8 mouse cellular contexts compared by ENCODE assay signal in genomic region chr1:38664777-38665176, GRCm38 (mm10). TPM values are rescaled to one million over a fixed set of nuclear protein-coding genes. Genes with fewer than 3 reads are reported as not detected.
DNase-seq lines count a peak whose midpoint lies in the region; ATAC-seq and TF ChIP-seq lines count a peak whose summit lies in the region.

Aff3 (minus strand) TSS chr1:38664955.

- H3K36me3 ChIP-seq in midbrain, embryonic 12.5 days, result no peaks in the 10 kb centered on the region
- no peaks in the 10 kb centered on the region for H3K36me3 ChIP-seq in midbrain, embryonic 16.5 days (ENCODE audit: control insufficient read depth, insufficient read depth, low read length)
- H3K36me3 ChIP-seq in forebrain, embryonic 13.5 days (ENCODE audit: poor library complexity, severe bottlenecking), result no peaks in the 10 kb centered on the region
- H3K36me3 ChIP-seq in limb, embryonic 14.5 days (ENCODE audit: control insufficient read depth, insufficient read depth, low read length), result no peaks in the 10 kb centered on the region
- no peaks in the 10 kb centered on the region for H3K36me3 ChIP-seq in neural tube, embryonic 14.5 days (ENCODE audit: control insufficient read depth, insufficient read depth, low read length)

- no peak for DNase-seq in limb, embryonic 14.5 days (ENCODE audit: low spot score)
- no peak for DNase-seq in urinary bladder, adult 18-20 months (ENCODE audit: low spot score in 2 of 2)
- DNase-seq in cerebellum, adult 9-11 months, result no peak
- DNase-seq in c-Kit-positive CD71-positive TER-119-positive erythroid progenitor cells, embryonic 14.5 days (ENCODE audit: low spot score), result no peak

- H3K4me3 ChIP-seq in midbrain, embryonic 12.5 days, result no peak within 1 kb of the TSS
- H3K4me3 ChIP-seq in midbrain, embryonic 16.5 days (ENCODE audit: low read depth, low read length), result no peak within 1 kb of the TSS
- no peak within 1 kb of the TSS for H3K4me3 ChIP-seq in forebrain, embryonic 13.5 days
- H3K4me3 ChIP-seq in limb, embryonic 14.5 days (replicated peaks; ENCODE audit: low read length), result no peak within 1 kb of the TSS
- no peak within 1 kb of the TSS for H3K4me3 ChIP-seq in neural tube, embryonic 14.5 days (ENCODE audit: low read depth, low read length)

- H3K4me2 ChIP-seq in midbrain, embryonic 12.5 days (replicated peaks), result no peak within 1 kb of the TSS
- no peak within 1 kb of the TSS for H3K4me2 ChIP-seq in midbrain, embryonic 16.5 days (ENCODE audit: low read length)
- H3K4me2 ChIP-seq in forebrain, embryonic 13.5 days, result no peak within 1 kb of the TSS
- no peak within 1 kb of the TSS for H3K4me2 ChIP-seq in limb, embryonic 14.5 days (replicated peaks; ENCODE audit: low read depth, low read length, severe bottlenecking)
- no peak within 1 kb of the TSS for H3K4me2 ChIP-seq in neural tube, embryonic 14.5 days (ENCODE audit: low read depth, low read length)

- no peak within 1 kb of the TSS for H3K27ac ChIP-seq in midbrain, embryonic 12.5 days (replicated peaks)
- H3K27ac ChIP-seq in midbrain, embryonic 16.5 days (ENCODE audit: low read length), result no peak within 1 kb of the TSS
- H3K27ac ChIP-seq in forebrain, embryonic 13.5 days, result no peak within 1 kb of the TSS
- H3K27ac ChIP-seq in limb, embryonic 14.5 days (replicated peaks; ENCODE audit: low read depth, low read length), result no peak within 1 kb of the TSS
- no peak within 1 kb of the TSS for H3K27ac ChIP-seq in neural tube, embryonic 14.5 days (ENCODE audit: low read depth, low read length)

- no peaks in the 10 kb centered on the region for H3K4me1 ChIP-seq in midbrain, embryonic 12.5 days
- H3K4me1 ChIP-seq in midbrain, embryonic 16.5 days (ENCODE audit: control insufficient read depth, insufficient read depth, low read length), result no peaks in the 10 kb centered on the region
- no peaks in the 10 kb centered on the region for H3K4me1 ChIP-seq in forebrain, embryonic 13.5 days
- peaks cover 21% of the 10 kb centered on the region for H3K4me1 ChIP-seq in limb, embryonic 14.5 days (ENCODE audit: control insufficient read depth, insufficient read depth, low read length)
- H3K4me1 ChIP-seq in neural tube, embryonic 14.5 days (ENCODE audit: control insufficient read depth, insufficient read depth, low read length), result no peaks in the 10 kb centered on the region

- no peaks in the 10 kb centered on the region for H3K27me3 ChIP-seq in midbrain, embryonic 12.5 days
- no peaks in the 10 kb centered on the region for H3K27me3 ChIP-seq in midbrain, embryonic 16.5 days (ENCODE audit: control insufficient read depth, insufficient read depth, low read depth, low read length)
- no peaks in the 10 kb centered on the region for H3K27me3 ChIP-seq in forebrain, embryonic 13.5 days
- H3K27me3 ChIP-seq in limb, embryonic 14.5 days (ENCODE audit: control insufficient read depth, insufficient read depth, low read length), result no peaks in the 10 kb centered on the region
- H3K27me3 ChIP-seq in neural tube, embryonic 14.5 days (ENCODE audit: control insufficient read depth, insufficient read depth, low read length), result no peaks in the 10 kb centered on the region

- no peaks in the 10 kb centered on the region for H3K9me3 ChIP-seq in midbrain, embryonic 12.5 days
- no peaks in the 10 kb centered on the region for H3K9me3 ChIP-seq in midbrain, embryonic 16.5 days (replicated peaks; ENCODE audit: control insufficient read depth, low read length, poor library complexity, severe bottlenecking)
- no peaks in the 10 kb centered on the region for H3K9me3 ChIP-seq in forebrain, embryonic 13.5 days (replicated peaks)
- no peaks in the 10 kb centered on the region for H3K9me3 ChIP-seq in limb, embryonic 14.5 days (ENCODE audit: control insufficient read depth, low read length)
- H3K9me3 ChIP-seq in neural tube, embryonic 14.5 days (ENCODE audit: control insufficient read depth, low read length), result no peaks in the 10 kb centered on the region

- no peak within 1 kb of the TSS for H3K9ac ChIP-seq in midbrain, embryonic 12.5 days (replicated peaks)
- no peak within 1 kb of the TSS for H3K9ac ChIP-seq in midbrain, embryonic 16.5 days (ENCODE audit: low read depth, low read length)
- no peak within 1 kb of the TSS for H3K9ac ChIP-seq in forebrain, embryonic 13.5 days
- no peak within 1 kb of the TSS for H3K9ac ChIP-seq in limb, embryonic 14.5 days (ENCODE audit: low read depth, low read length, severe bottlenecking)
- no peak within 1 kb of the TSS for H3K9ac ChIP-seq in neural tube, embryonic 14.5 days (replicated peaks; ENCODE audit: low read depth, low read length)

- no peak for ATAC-seq in midbrain, embryonic 12.5 days (ENCODE audit: low FRiP score, low read depth)
- ATAC-seq in midbrain, embryonic 16.5 days, result no peak
- ATAC-seq in forebrain, embryonic 13.5 days, result no peak
- no peak for ATAC-seq in limb, embryonic 14.5 days (ENCODE audit: low FRiP score, low read depth)
- ATAC-seq in neural tube, embryonic 14.5 days (ENCODE audit: low read depth), result no peak

- no peak for TF ChIP-seq POLR2A in limb, embryonic 14.5 days (IDR thresholded peaks at IDR 0.05; ENCODE audit: borderline replicate concordance, extremely low read depth, insufficient read depth, insufficient read length)

- WGBS in midbrain, embryonic 12.5 days, result 94% methylated on average over 13 of the region's 13 CpGs
- 91% methylated on average over 13 of the region's 13 CpGs for WGBS in midbrain, embryonic 16.5 days
- WGBS in forebrain, embryonic 13.5 days, result 93% methylated on average over 13 of the region's 13 CpGs
- WGBS in limb, embryonic 14.5 days, result 77% methylated on average over 13 of the region's 13 CpGs
- whole genome bisulfite sequencing in neural tube, embryonic 14.5 days, result 93% methylated on average over 13 of the region's 13 CpGs

RNA-seq across cellular contexts. Expression of gene Aff3, which starts in this region (rescaled TPM):
- 25.4 and 27.1 TPM in 2 replicates for polyA plus RNA-seq in midbrain, embryonic 12.5 days (2016; fragmentation: Nextera tagmentation; extraction: Ambion mirVana)
- 9.6 and 13.1 TPM in 2 replicates for polyA plus RNA-seq in midbrain, embryonic 16.5 days (2015; fragmentation: Nextera tagmentation; extraction: Ambion mirVana)
- 9.3 and 10.6 TPM in 2 replicates for polyA plus RNA-seq in forebrain, embryonic 13.5 days (2015; fragmentation: Nextera tagmentation; extraction: Ambion mirVana)
- polyA plus RNA-seq in limb, embryonic 14.5 days (2012; rRNA removed), result 22.4 and 29.4 TPM in 2 replicates
- 20.4 and 28.4 TPM in 2 replicates for polyA plus RNA-seq in limb, embryonic 14.5 days (2014; fragmentation: Nextera tagmentation; extraction: Ambion mirVana)
- polyA plus RNA-seq in neural tube, embryonic 14.5 days (2014; fragmentation: Nextera tagmentation; extraction: Ambion mirVana), result 26.6 and 34.8 TPM in 2 replicates
